Mouse (Mus musculus) A20 (cell line): Measurements from ENCODE around the gene Srgap2.

ENCODE experiments used
- DNase-seq: peaks from one replicate; pipeline ENCODE4 v3.0.0-alpha.2; 2011; ENCODE audit warnings: low read depth, low spot score

Srgap2 gene

GRCm38 (mm10) chr1:131526371-131527270 lies 531 bp downstream of the Srgap2 start:
- peak; percentile 85 for DNase-seq

DNA sequence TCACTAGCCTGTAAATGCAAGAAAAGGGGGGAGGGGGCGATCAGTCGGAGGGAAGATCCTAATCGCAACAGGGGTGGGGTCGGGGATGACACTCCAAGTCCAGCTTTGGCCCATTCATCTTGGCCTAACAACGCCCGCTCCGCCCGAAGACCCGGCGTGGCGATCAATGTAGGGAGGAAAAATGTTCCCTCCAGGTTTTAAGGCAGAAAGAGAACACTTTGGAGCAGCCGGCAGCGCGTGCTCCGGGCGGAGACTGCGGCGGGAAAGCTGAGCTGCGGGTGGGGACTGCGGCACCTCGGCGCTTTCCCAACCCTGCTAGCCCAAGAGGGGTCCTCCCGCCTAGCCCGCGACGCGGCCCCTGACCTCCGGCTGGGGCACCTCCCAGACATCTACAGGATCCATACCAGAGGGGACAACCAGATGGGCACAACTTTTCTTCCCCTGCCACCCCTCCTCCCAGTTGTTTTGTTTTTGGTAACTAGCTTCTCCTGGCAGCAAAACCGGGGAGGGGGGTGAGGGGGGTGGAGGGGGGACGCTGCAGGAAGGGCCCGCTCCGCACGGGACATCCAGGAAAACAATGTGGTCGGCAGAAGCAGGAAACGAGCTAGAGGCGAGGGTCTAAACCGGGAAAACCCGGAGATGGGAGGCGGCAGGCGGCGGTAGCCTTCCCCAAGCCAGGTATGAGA lies 1.4 kb downstream of the Srgap2 start:
- no peak for DNase-seq

GRCm38 (mm10) chr1:131525101-131525585 lies 2.0 kb downstream of the Srgap2 start:
- no peak for DNase-seq

DNA sequence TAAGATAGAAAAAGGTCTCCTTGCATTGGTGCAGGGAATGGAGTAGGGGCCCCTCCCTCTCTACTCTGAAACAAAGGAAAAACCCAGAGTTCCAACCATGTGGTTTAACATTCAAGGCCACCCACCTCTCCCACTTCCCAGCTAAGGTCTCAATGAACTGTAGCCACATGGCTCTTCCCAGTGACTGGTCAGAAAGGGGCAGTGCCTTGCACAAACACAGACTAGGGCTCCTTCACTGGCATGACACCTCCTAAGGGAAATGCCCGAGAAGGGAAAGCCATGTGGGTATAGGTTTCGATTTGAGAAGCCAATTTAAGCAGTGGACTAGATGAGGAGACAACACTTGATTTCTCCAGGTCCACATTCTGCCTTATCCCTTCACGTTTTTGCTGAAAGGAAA lies 3.4 kb downstream of the Srgap2 start:
- no peak for DNase-seq

DNA sequence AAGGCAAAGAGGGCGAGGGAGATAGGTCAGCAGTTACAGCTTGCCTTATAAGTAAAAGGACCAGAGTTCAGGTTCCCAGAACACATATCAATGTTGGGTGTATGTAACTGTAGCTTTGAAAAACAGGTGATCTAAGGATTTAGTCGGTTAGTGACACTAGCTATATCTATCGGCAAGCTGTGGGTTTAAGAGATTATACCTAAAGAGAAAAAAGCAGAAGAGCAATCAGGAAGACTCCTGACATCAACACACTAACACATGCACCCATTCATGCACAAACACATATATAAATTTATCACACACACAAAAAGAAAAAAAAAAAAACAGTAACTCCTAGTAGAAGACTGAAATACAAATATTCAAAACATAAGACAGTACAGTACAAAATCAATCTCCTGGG lies 10.6 kb downstream of the Srgap2 start:
- no peak for DNase-seq

GRCm38 (mm10) chr1:131514197-131514596 lies 13.0 kb downstream of the Srgap2 start:
- no peak for DNase-seq

DNA sequence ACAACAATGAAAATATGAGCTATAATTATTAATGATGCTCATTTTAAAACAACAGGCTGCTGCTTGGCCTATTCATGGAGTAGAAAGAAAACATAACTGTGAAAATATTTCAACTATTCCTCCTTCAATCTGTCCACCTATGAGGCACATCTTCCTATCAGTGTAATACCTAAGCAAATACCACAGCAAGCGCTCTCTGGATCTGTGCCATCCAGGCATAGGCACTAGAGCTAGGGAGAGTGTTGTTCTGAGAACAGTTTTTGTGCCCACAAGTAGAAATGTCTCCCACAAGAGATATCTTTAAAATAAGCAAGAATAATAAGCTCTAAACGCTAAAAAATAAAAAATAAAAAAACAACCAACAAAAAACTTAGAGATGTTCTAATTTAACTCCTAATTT lies 14.0 kb downstream of the Srgap2 start:
- DNase-seq, result no peak

- no peak for DNase-seq
Measured at GRCm38 (mm10) chr1:131511661-131512500, 15.3 kb downstream of the Srgap2 start.

- DNase-seq, result no peak
Measured at GRCm38 (mm10) chr1:131511131-131511530, 16.0 kb downstream of the Srgap2 start.

GRCm38 (mm10) chr1:131501681-131502080 lies 25.5 kb downstream of the Srgap2 start:
- no peak for DNase-seq

DNA sequence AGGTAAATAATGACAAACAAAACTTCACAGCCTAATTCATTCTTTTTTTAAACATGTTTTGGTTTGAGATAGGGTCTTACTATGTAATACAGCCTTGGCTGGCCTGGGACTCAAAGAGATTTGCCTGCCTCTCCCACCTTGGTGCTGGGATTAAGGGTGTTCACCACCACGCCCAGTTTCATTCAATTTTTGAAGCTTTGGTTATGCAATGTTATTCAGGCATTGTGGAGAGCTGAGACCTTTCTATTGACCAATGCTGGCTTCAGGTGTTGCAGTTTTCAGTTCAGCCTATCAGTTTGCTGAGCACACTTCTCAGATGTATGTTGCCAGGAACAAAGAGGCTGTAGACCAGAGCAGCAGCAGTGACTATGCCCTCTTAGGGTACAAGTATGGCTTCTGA lies 28.9 kb downstream of the Srgap2 start:
- DNase-seq, result no peak

DNA sequence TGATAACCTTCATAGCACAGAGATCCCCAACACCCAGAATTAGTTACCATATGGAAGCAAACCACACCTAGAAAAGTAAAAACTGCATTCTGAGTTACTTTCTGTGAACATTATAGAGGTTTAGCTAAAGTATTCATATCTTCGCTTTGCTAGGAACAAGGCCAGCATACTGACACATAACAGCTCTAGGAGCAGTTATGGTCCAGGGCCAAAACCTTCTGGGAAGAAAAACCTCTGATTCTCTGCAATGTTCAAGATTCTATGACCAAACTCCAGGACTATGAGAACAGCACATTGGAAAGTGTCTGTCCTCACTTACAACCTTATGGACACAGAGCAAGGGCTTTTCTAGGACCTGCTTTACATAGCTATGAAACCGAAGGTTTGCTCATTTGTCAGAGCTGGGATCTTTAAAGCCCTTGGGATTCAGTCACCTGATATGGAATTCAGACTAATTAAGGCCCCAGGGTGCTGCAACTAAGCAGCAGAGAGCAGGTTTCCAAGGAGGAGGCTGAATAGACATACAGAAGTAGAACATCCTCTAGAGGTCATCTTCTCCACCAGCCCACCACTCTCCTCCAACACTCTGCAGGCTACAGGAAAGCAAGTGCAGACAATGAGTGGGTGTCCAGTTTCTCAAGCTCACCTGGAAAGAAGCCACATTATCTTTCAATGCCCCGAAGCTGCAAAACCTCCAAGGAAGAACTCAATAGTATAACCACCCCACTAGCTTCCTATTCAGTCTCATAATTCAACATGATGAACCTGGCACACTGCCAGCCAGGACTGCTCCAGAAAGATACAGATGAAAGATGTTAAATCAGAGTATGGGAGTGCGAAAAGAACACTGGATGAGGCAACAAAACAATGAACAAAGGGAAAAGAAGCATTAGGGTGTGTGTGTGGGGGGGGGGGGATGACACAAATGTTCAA lies 32.9 kb downstream of the Srgap2 start:
- DNase-seq, result no peak

- peak; percentile 56 for DNase-seq
Measured at GRCm38 (mm10) chr1:131492360-131492759, 34.8 kb downstream of the Srgap2 start.

- no peak for DNase-seq
Measured at GRCm38 (mm10) chr1:131491579-131491978, 35.6 kb downstream of the Srgap2 start.

- DNase-seq, result no peak
Measured at GRCm38 (mm10) chr1:131489312-131489711, 37.8 kb downstream of the Srgap2 start.

GRCm38 (mm10) chr1:131486094-131486850 lies 40.9 kb downstream of the Srgap2 start:
- peak; percentile 33 for DNase-seq

DNA sequence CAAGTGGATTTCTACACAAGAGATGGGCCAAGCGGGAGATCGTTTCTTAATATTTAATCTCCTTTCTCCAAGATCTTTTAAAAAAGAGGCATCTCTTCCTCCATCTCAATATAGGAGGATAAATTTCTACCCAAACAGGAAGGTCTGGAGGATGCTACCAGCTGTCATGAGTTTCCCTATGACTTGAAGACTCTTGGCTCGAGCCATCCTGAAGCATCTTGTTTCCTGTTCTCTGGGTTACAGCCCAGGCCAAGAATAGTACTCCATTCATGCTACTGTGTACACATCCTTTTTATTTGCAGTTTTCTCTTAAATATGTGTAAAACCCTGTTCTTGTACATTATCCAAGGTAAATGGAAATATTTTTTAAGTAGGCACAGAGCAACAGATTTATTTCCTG lies 44.9 kb downstream of the Srgap2 start:
- DNase-seq, result peak; percentile 41

DNA sequence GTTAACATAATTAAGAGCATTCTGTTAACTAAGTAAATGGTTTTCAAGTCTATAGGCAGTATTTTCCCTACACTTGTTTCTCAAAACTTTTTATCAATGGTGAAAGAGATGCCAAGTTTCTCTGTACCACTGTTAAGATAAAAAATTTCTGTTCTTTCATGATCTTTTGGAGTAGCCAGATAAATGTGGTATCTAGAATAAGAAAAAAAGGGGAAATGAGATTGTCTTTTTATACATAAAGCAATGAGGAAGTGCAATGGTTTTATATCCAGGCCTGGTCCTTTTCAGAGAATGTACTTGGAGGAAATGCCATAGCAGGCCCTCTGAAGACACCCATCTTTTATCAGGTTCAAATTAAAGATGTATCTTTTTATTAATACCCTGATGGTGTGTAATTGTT lies 45.8 kb downstream of the Srgap2 start:
- DNase-seq, result peak; percentile 61

DNA sequence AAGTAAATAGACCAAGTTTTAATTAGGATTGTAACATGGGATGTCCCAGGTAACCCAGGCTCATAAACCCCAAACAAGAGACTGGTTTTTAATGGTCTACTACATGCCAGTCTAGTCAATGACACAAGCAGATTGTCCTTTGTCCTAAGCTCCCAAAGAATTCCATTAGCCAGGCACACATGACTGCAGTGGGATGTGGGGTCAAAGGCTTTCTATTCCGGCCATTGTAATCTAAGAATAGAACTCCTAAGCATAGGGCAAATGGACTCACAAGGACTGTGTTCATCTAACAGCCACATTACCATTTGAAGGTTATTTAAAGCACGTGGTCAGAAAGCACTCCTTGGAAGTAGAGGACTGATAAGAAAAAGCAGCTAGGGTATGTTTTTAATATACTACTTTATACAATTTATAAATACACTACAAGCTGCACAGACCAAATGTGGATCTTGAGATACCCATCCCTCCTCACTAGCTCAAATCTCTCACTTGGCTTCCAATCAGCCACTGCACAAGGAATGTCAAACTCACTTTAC lies 48.3 kb downstream of the Srgap2 start:
- DNase-seq, result no peak

DNA sequence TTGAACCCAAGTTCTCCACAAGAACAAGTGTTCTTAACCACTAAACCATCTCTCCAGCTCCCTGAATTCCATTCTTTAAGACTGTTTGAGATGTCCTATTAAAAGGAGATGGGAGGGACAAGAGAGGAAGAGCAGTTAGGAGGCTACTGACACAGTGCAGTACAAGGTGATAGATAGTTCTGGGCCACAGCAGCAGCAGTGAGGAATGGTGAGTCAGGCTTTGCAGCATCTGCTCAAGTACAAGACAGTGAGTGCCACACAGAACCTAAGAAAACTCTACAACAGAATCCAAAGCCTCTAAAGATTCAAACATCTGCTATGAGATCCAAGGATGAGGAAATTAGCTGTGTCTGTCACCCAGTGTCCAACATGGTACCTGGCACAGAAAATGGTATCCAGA lies 51.8 kb downstream of the Srgap2 start:
- DNase-seq, result no peak
